Mouse (Mus musculus) forebrain, embryonic 11.5 days (tissue): ENCODE data around the gene Fam173a. TPM values are rescaled to one million over a fixed set of nuclear protein-coding genes. Genes with fewer than 3 reads are reported as not detected.

ENCODE experiments used
- ATAC-seq: fragments of 200-750 bp; cut with Nextera tagmentation; replicated peaks from 2 replicates; pipeline ENCODE4 v1.8.0; 2017; ENCODE audit warnings: moderate TSS enrichment; ENCODE audit not compliant: low FRiP score
- DNase-seq: peaks from one replicate; pipeline ENCODE4 v3.0.0-alpha.2; 2017; ENCODE audit warnings: low spot score
- H3K27ac ChIP-seq: fragments of 300-500 bp; sonication (generic); 2 replicates; pipeline ENCODE4 v1.5.1; 2014; ENCODE audit warnings: low read depth, low read length
- H3K27me3 ChIP-seq: fragments of 300-500 bp; sonication (generic); 2 replicates; pipeline ENCODE4 v1.6.1; 2014; ENCODE audit warnings: mild to moderate bottlenecking, low read length, mixed read lengths; ENCODE audit not compliant: control insufficient read depth, insufficient read depth
- H3K36me3 ChIP-seq: fragments of 300-500 bp; sonication (generic); 2 replicates; pipeline ENCODE4 v1.6.1; 2014; ENCODE audit warnings: mild to moderate bottlenecking, low read length, moderate library complexity, mixed read lengths; ENCODE audit not compliant: control insufficient read depth, insufficient read depth
- H3K4me1 ChIP-seq: fragments of 300-500 bp; sonication (generic); replicated peaks from 2 replicates; pipeline ENCODE4 v1.6.1; 2014; ENCODE audit warnings: low read length, mixed read lengths; ENCODE audit not compliant: control insufficient read depth, insufficient read depth
- H3K4me2 ChIP-seq: fragments of 300-500 bp; sonication (generic); 2 replicates; pipeline ENCODE4 v1.6.1; 2014; ENCODE audit warnings: low read depth, mild to moderate bottlenecking, low read length, moderate library complexity, mixed read lengths; ENCODE audit not compliant: severe bottlenecking
- H3K4me3 ChIP-seq: fragments of 300-500 bp; sonication (generic); 2 replicates; pipeline ENCODE4 v1.5.1; 2014; ENCODE audit warnings: low read depth, low read length
- H3K9ac ChIP-seq: fragments of 300-500 bp; sonication (generic); 2 replicates; pipeline ENCODE4 v1.6.1; 2014; ENCODE audit warnings: low read length
- H3K9me3 ChIP-seq: fragments of 300-500 bp; sonication (generic); 2 replicates; pipeline ENCODE4 v1.6.1; 2016; ENCODE audit warnings: low read length, mixed read lengths; ENCODE audit not compliant: control insufficient read depth
- WGBS: fragments of 180-500 bp; shearing (Covaris S2); extraction: QIAGEN DNeasy Blood & Tissue Kit; methylation state at CpG from one replicate; pipeline ENCODE4 v1.1.7; 2014; 5-methylcytosine and 5-hydroxymethylcytosine counted together
- polyA plus RNA-seq: library from polyadenylated mRNA; unstranded; fragments of >200 nt; fragmentation: Nextera tagmentation; extraction: Ambion mirVana; gene quantifications from 2 replicates; pipeline ENCODE4 v1.2.1, GENCODE M21; 2014

Gene Fam173a
- polyA plus RNA-seq, 1 experiment from 2014 or later, result 71.0 TPM

DNA sequence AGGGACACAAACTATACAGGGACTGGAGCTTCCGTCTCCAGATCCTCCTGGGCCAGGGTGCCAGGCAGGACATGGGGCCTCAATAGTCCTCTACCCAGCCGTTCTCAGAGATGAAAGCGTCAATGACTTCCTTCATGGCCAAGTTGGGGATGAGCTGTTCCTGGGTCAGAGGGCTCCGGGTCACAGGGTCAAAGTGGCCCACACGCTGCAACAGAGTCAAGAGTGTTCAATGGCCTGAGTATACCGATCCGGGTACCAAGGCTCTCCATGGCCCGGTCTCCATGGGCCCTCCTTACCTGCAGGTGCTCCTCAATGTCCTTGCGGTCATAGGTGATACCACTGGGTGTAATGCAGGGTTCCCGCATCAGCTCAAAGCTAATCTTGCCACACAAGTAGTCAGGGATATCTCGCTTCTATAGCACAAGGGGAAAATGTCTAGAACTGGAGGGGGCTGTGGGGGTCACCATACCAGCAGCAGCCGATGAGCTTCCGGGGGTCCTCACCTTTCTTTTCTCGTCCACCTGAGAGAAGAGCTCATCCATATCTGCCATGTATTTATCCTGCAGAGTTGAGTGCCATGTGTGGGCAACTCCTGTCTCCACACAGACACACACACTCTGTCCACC, 38.2 kb upstream of the Fam173a start:
- H3K27me3 ChIP-seq, result no peaks in the 10 kb centered on the region
- H3K4me3 ChIP-seq, result peak overlapping the region; percentile 83
- H3K9me3 ChIP-seq, result no peaks in the 10 kb centered on the region
- DNase-seq (peak; percentile 55), ATAC-seq (no peak)
- WGBS, result 89% methylated on average over 14 of the region's 14 CpGs
- H3K4me2 ChIP-seq, result no peak overlapping the region
- peaks cover 9% of the 10 kb centered on the region; the same call in 1 of the 2 replicates for H3K36me3 ChIP-seq
- no peak overlapping the region for H3K27ac ChIP-seq
- H3K9ac ChIP-seq, result no peak overlapping the region
- peaks cover 37% of the 10 kb centered on the region for H3K4me1 ChIP-seq

DNA sequence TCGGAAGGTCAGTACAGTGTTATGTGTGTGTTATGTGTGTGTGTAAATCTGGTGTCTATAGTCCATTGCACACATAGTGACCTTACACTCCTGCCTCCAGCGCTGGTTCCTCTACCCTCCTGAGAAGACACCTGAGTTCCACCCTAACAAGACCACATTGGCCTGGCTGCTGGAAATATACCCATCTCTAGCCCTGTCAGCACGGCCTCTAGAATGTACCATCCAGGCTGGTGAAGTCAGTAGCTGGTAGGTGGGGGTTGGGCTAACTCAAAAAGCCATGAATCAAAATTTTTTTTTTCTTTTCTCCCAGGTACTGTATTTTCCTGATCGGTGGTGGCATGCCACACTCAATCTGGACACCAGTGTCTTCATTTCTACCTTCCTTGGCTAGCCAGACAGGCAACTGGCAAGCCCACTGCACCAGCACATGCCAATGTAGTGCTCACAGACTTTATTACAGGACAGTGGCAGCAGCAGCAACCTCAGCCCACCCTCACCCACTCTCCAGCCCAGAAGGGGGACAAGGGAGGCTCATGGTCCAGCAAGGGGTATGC, 37.6 kb upstream of the Fam173a start:
- WGBS, result 84% methylated on average over 4 of the region's 4 CpGs
- no peak overlapping the region for H3K27ac ChIP-seq
- H3K4me1 ChIP-seq, result peaks cover 37% of the 10 kb centered on the region
- H3K36me3 ChIP-seq, result peaks cover 9% of the 10 kb centered on the region; the same call in 1 of the 2 replicates
- no peaks in the 10 kb centered on the region for H3K9me3 ChIP-seq
- H3K27me3 ChIP-seq, result no peaks in the 10 kb centered on the region
- no peak for DNase-seq
- H3K4me3 ChIP-seq, result peak overlapping the region; percentile 52
- no peak for ATAC-seq
- H3K9ac ChIP-seq, result no peak overlapping the region; the same call in 1 of the 2 replicates
- H3K4me2 ChIP-seq, result peak overlapping the region; percentile 86

DNA sequence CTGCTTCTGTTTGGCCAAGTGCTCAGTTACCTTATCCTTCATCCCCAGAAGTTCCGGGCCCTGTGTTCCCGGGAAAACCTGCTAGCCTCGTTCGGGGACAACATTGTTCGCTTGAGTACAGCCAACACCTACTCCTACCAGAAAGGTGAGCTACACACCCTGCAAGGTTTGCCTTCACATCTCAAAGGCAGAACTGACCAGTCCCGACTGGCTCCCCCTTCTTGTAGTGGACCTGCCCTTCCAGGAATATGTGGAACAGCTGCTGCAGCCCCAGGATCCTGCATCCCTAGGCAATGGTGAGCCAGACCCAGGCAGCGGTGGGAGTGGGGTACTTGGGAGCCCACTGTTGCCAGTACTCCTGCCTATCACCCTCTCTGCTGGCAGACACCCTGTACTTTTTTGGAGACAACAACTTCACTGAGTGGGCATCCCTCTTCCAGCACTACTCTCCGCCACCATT, 36.9 kb upstream of the Fam173a start:
- H3K4me2 ChIP-seq, result peak overlapping the region; percentile 86
- H3K9me3 ChIP-seq, result no peaks in the 10 kb centered on the region
- no peak for ATAC-seq
- H3K36me3 ChIP-seq, result peaks cover 9% of the 10 kb centered on the region; the same call in 1 of the 2 replicates
- H3K4me3 ChIP-seq, result peak overlapping the region; percentile 52
- no peaks in the 10 kb centered on the region for H3K27me3 ChIP-seq
- H3K9ac ChIP-seq, result peak overlapping the region; percentile 79
- H3K27ac ChIP-seq, result peak overlapping the region; percentile 75
- peak; percentile 58 for DNase-seq
- WGBS, result 47% methylated on average over 8 of the region's 8 CpGs
- H3K4me1 ChIP-seq, result peaks cover 34% of the 10 kb centered on the region

DNA sequence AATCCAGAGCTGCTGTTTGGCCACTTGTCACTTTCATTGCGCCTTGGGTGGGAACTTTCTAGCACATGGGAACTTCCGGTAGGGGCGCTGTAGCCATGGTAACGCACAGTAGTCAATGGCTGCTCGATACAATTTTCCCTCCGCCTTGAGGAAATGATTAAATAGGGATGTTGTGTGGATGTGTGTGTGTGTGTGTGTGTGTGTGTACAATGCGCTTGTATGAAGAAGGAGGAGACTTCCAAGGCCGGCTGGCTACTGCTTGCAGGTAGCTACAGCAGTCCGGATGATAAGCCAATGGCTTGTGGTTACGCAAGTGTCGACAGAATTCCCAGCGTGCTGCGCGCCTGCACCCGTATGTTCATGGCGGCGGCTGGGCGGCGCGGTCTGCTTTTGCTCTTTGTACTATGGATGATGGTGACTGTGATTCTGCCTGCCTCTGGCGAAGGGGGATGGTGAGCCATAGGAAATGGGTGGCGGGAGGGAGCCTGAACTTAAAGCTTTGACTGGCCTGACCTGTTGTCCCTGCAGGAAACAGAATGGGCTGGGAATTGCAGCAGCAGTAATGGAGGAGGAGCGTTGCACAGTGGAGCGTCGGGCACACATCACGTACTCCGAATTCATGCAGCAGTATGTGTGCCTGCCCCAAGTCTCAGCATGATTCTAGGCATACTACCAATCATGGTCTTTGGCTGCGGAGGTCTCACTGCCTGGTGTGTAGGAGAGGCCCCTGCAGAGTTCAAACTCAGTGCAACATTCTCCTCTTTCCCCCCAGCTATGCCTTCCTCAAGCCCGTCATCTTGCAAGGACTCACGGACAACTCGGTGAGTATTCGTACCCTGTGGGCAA, 36.2 kb upstream of the Fam173a start, which contains the start of gene Jmjd8:
Gene Jmjd8 (plus strand): TSS at position 156 of the 846 bp plus-strand sequence.
- WGBS, result under 1% methylated on average over 32 of the region's 32 CpGs
- Histone ChIP-seq H3K27me3 (no peaks in the 10 kb centered on the region), H3K4me2 (peak within 1 kb of the TSS; percentile 86), H3K4me3 (peak within 1 kb of the TSS; percentile 52), H3K4me1 (peaks cover 33% of the 10 kb centered on the region), H3K27ac (peak within 1 kb of the TSS; percentile 75), H3K36me3 (peaks cover 9% of the 10 kb centered on the region; the same call in 1 of the 2 replicates), H3K9me3 (no peaks in the 10 kb centered on the region), H3K9ac (peak within 1 kb of the TSS; percentile 79)
- peak; percentile 85 for DNase-seq
- ATAC-seq, result peak; percentile 48

DNA sequence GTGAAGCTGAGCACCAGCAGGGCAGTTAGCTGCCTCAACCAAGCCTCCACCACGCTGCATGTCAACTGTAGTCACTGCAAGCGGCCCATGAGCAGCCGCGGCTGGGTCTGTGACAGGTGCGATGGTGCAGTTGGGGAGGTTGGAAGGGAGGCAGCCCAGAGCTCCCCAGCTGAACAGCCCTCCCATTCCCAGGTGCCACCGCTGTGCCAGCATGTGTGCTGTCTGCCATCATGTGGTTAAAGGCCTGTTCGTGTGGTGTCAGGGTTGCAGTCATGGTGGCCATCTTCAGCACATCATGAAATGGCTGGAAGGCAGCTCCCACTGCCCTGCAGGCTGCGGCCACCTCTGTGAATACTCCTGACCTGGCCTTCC, 35.5 kb upstream of the Fam173a start:
- peak overlapping the region; percentile 86; the same call in 1 of the 2 replicates for H3K4me2 ChIP-seq
- H3K4me3 ChIP-seq, result peak overlapping the region; percentile 52
- H3K27ac ChIP-seq, result no peak overlapping the region; the same call in 1 of the 2 replicates
- 86% methylated on average over 8 of the region's 8 CpGs for WGBS
- no peak overlapping the region; the same call in 1 of the 2 replicates for H3K9ac ChIP-seq
- no peaks in the 10 kb centered on the region for H3K27me3 ChIP-seq
- no peaks in the 10 kb centered on the region for H3K9me3 ChIP-seq
- DNase-seq (peak; percentile 55), ATAC-seq (no peak)
- H3K4me1 ChIP-seq, result peaks cover 31% of the 10 kb centered on the region
- peaks cover 9% of the 10 kb centered on the region; the same call in 1 of the 2 replicates for H3K36me3 ChIP-seq

DNA sequence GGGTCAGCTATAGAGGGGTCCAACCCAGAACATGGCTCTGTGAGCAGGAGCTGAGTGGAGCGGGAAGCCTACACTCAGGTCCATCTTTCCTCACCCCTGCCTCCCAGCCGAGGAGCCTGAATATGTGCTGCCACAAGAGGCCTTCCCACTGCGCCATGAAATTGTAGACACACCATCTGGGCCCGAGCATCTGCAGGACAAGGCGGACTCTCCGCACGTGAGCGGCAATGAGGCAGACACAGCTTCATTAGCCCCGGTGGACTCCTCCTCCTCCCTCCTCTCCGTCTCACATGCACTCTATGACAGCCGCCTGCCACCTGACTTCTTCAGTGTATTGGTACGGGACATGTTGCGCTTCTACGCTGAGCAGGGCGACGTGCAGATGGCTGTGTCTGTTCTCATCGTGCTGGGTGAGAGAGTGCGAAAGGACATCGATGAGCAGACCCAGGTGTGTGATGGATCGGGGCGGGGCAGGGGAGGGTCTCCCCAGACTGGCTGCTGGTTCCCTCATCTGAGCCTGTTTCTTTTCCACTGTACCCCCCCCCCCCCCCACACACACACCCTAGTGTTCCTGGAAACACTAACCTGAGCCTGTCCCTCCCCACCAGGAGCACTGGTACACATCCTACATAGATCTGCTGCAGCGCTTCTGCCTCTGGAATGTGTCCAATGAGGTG, 35.0 kb upstream of the Fam173a start:
- Histone ChIP-seq H3K4me1 (peaks cover 31% of the 10 kb centered on the region), H3K27ac (no peak overlapping the region), H3K9ac (no peak overlapping the region; the same call in 1 of the 2 replicates), H3K36me3 (peaks cover 9% of the 10 kb centered on the region; the same call in 1 of the 2 replicates), H3K27me3 (no peaks in the 10 kb centered on the region), H3K9me3 (no peaks in the 10 kb centered on the region), H3K4me2 (no peak overlapping the region), H3K4me3 (no peak overlapping the region)
- DNase-seq, result peak; percentile 49
- WGBS, result 92% methylated on average over 22 of the region's 22 CpGs
- ATAC-seq, result no peak

DNA sequence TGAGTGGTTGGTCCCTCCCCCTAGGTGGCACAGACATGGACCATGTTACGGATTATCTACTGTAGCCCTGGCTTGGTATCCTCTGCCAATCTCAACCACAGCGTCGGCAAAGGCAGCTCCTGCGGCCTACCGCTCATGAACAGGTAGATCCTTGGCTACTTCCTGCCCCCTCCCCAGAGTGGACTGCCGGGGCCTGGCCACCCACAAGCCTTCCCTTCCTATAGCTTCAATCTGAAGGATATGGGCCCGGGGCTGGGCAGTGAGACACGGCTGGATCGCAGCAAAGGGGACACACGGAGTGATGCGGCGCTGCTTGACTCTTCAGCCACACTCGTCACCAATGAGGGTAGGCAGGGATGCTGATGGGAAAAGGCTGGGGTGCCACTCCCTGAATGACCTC, 34.3 kb upstream of the Fam173a start:
- Histone ChIP-seq H3K27ac (no peak overlapping the region), H3K9ac (no peak overlapping the region), H3K36me3 (peaks cover 9% of the 10 kb centered on the region; the same call in 1 of the 2 replicates), H3K4me3 (no peak overlapping the region), H3K9me3 (no peaks in the 10 kb centered on the region), H3K27me3 (no peaks in the 10 kb centered on the region), H3K4me1 (peaks cover 30% of the 10 kb centered on the region), H3K4me2 (no peak overlapping the region)
- ATAC-seq (no peak), DNase-seq (no peak)
- WGBS, result 93% methylated on average over 13 of the region's 13 CpGs
